Mouse (Mus musculus) spleen, embryonic (tissue): ENCODE results near the gene Cpa4.

Experiments
- CTCF ChIA-PET: fragments of 350-600 bp; sonication (Branson Sonifier 250); formaldehyde crosslinking; loops from one replicate; lab custom pipeline; 2022; lab: Charles Lee

Gene Cpa4

DNA sequence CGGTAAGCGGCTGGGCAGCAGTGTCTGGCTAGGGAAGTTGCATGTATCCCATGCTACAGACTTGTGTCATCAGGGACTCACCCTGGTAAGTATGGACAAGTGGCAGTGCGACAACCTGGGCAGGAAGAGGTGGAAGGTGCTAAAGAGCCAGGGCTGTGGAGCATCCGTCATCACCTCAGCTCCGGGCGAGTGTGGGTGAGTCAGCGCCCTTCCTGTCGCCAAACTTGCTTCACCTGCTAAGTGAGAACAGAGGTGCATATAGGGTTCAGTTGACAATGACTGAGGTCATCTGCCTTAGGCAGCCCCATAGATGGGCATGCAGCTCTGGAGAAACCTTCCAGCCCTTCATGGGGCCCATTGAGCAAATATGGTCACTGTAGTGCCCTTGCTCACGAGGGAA is 56.6 kb downstream of the Cpa4 start:
- CTCF ChIA-PET: no interaction called here

DNA sequence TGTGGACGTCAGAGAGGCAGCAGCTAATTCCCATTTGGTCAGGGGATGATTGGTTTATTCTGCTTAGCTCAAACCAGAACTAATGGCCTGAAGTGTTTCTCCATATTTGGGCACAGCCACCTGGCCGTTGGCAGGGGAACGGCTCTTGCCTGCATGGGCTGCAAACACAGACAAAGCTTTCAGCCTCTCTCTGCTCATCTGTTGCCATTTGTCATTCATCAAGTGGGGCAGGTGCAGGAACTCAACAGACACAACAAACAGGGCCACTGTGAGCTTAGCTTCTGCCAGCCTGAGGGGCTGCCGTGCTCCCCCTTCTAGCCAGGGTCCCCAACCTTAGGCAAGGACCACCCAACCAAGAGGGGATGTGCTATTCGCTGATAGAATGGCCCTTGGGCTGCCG is 60.0 kb downstream of the Cpa4 start:
- CTCF ChIA-PET: interaction anchor here (0.7 to 1.1 kb wide), 2 partner anchors 11 to 22 kb away, joined by 5 to 19 read pairs; no protein-coding TSS in a partner anchor

DNA sequence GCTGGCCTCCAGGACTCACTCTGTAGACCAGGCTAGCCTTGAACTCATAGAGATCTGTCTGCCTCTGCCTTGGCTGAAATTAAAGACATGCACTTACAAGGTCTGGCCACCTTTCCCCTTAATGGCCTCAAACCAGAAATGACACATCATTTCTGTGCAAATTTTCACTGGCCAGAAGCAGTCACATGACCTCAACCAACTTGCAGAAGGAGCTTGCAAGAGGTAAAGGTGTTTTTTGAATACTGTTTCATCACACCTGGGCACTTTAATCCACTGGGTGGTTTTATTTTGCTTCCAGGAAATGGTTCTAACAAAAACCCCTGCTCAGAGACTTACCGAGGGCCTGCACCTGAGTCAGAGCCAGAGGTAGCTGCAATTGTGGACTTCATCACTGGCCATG is 61.8 kb downstream of the Cpa4 start:
- CTCF ChIA-PET: interaction anchor here (0.6 kb wide), 1 partner anchor 13 kb away, joined by 9 read pairs; no protein-coding TSS in a partner anchor

DNA sequence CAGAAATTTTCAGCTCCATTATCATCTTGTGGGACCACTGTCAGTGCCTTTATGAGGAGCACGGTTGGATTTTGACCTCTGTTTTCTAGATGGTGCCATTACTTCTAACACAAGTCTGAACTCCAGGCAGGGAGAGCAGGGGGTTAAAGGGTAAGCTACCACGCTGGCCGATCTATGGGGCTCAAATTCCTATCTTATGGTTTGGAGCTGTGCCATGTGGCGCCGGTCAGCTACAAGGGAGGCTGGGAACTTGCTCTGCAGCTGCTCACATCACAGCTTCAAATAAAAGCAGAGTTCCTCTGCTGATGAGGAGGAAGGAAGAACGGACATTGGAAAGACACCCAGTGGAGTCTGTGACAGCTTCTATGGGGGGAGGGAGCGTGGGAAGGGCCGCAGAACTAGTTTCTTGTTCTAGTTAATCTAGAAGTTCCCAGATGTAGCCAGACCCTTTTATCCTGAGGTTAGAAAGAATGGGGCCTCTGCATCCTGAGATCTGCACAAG is 67.2 kb downstream of the Cpa4 start:
- CTCF ChIA-PET: no interaction called here

DNA sequence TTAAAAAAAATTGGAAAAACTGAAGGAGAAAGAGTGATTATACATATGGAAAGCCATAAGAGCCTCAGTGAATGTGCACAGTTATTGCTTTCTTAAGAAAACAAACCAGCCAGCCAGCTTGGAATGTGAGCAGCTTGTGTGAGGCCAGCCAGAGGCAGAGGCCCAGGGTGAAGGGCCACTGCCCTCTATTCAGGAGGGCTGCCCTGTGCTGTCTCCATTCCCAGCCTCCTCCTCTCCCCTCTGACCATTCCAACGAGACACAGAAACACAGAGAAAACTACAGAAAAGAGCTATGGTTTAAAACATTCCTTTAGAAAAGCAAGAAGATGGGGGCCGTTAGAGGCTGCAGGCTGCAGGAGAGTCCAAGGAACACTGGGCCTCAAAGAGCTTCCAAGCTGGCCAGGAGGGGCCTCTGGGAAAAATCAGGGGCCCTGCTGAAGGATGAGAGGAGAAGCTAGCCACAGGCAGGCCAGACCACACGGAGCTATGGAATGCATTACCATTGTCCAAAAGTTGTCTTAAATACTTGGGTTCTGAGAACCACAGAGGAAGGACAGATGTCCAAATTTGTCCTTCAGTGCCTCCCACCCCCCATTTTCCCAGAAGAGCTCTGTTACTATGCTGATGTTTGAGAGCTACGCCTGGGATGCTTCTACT is 68.1 kb downstream of the Cpa4 start:
- CTCF ChIA-PET: no interaction called here

DNA sequence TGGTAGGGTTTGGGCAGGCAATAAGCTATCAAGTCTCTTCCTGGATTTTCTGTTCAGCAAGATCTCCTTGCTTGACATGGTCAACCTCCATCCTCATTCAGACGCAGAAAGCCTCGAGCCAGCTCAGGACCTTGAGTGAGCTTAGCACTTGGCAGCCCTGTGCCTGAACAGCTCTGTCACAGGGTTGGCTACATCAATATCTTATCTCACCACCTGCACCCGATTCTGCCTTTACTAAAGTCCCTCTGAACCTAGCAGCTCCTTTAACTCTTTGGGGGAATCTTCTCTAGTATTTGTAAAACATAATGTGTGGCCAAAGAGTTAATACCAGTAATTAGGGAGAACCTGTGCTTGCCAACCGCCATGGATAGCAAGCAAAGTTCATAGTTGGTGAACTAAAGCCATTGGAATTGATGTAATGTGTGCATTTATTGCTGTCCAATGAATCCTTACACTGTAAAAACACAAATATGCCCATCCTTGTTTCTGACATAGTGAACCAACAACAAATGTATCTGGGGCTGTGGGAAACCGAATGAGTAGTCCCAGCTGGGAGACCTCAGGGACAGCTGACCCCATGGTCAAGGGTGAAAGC is 70.6 kb downstream of the Cpa4 start, which contains the start of gene Cpa1:
Gene Cpa1 (plus strand): TSS at position 545 of the 595 bp plus-strand sequence.
- CTCF ChIA-PET: interaction anchor here (1.0 kb wide), 1 partner anchor 21 kb away, joined by 3 read pairs; no protein-coding TSS in a partner anchor
